Mouse (Mus musculus): ENCODE results near the gene Slitrk3. TPM values are rescaled to one million over a fixed set of nuclear protein-coding genes. Genes with fewer than 3 reads are reported as not detected.
A peak's percentile ranks its signal among the peaks of the same experiment; 100 is the strongest.
"Not testable (repeated sequence)": the region's sequence is repeated elsewhere in the genome, so short reads cannot be mapped to it uniquely, and the experiment has no call there.

Slitrk3 gene
- polyA plus RNA-seq (2014; fragmentation: Nextera tagmentation; extraction: Ambion mirVana), result 2.0 and 2.6 TPM in 2 replicates

DNA sequence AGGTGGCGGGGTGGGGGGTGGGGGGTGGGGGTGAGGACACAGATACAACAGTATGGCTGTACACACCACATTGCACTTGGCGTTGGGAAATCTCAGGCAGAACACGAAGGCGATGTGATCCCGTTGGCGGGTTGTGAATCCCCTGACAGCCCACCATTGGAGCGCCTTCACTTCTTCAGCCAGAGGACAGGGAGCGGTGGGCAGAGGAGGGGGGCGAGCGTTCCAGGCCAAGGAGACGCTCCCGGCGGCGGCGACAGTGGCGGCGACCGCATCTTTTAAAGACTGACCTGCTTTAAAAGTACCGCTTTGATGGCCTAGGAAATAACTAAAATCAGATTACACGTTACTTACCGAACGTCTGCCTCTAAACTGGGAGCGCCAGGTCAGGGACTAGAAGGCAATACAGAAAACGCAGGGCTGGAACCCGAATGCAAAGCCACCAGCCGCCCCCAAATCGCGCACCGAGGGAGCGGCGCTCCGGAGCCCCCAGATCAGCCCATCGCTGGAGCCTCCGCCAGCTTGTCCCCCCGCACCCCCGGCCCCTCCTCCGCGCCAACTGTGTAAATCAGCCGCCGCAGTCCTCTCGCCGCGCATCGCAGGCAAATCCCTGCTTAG lies at the start of gene Slitrk3:
Gene Slitrk3 (minus strand): TSS at position 607 of the 615 bp plus-strand sequence.
- peaks cover 3% of the 10 kb centered on the region; the same call in 1 of the 2 replicates for H3K27me3 ChIP-seq (ENCODE audit: control insufficient read depth, insufficient read depth, low read length)
- WGBS, result under 1% methylated on average over 42 of the region's 44 CpGs
- H3K9ac ChIP-seq (replicated peaks; ENCODE audit: low read depth, low read length), result peak within 1 kb of the TSS; percentile 46

DNA sequence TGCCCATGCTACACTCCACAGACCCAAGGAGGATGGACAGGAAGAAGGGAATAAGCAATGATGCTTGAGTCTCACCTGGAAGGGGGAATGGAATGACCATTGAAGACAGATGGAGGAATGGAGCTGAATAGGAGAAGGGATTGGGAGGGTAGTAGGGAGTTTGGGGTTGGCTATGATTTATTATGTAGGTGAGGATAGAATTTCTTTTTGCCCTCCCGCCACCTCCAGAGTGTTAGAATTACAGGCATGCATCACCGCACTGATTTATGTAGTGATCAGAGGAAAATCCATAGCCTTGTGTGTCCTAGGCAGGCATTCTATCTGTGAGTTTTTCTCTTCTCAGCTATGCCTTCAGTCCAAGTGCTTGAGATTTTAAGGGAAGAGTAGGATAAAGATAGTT lies 36.8 kb upstream of the Slitrk3 start:
- ATAC-seq (ENCODE audit: insufficient number of reproducible peaks, insufficient read depth, low FRiP score, low read depth); H3K27ac ChIP-seq (ENCODE audit: low read length); H3K4me2 ChIP-seq (replicated peaks; ENCODE audit: low read depth, low read length); H3K9me3 ChIP-seq (ENCODE audit: control insufficient read depth, low read depth, low read length); H3K4me1 ChIP-seq (ENCODE audit: control insufficient read depth, insufficient read depth, low read length); H3K4me3 ChIP-seq (ENCODE audit: low read depth, low read length); H3K27me3 ChIP-seq (ENCODE audit: control insufficient read depth, insufficient read depth, low read length); H3K9ac ChIP-seq (replicated peaks; ENCODE audit: low read depth, low read length); H3K36me3 ChIP-seq (ENCODE audit: control insufficient read depth, insufficient read depth, low read length): not testable (repeated sequence)
- WGBS, result 91% methylated on average over 2 of the region's 2 CpGs

More for the DNA sequence above, at the start of gene Slitrk3:
- peak within 1 kb of the TSS; percentile 45 for H3K4me3 ChIP-seq (ENCODE audit: low read depth, low read length)
- peak within 1 kb of the TSS; percentile 84 for H3K4me2 ChIP-seq (replicated peaks; ENCODE audit: low read depth, low read length)
- ATAC-seq (ENCODE audit: insufficient number of reproducible peaks, insufficient read depth, low FRiP score, low read depth), result peak; percentile 6; the same call in 1 of the 2 replicates
- no peak within 1 kb of the TSS for H3K27ac ChIP-seq (ENCODE audit: low read length)
- H3K9me3 ChIP-seq (ENCODE audit: control insufficient read depth, low read depth, low read length), result no peaks in the 10 kb centered on the region
- no peaks in the 10 kb centered on the region for H3K4me1 ChIP-seq (ENCODE audit: control insufficient read depth, insufficient read depth, low read length)
- H3K36me3 ChIP-seq (ENCODE audit: control insufficient read depth, insufficient read depth, low read length), result no peaks in the 10 kb centered on the region

DNA sequence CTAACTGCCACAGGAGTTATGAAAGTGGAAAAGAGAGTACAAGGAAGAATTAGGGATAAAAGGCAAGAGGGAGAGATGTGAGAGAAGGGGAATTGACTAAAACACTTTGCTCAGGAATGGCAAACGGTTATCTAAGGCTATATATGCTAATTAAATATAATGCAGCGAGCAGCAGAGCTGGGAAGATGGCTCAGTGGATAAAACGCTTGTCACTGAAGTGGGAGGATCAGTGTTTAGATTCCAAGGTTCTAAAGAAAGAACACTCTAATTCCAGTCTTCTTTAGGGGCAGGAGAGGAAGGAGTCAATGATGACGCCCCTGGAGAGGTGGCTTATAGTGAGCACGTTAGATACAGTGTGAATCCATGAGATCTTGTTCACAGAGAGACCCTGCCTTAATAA lies 27.0 kb upstream of the Slitrk3 start:
- Histone ChIP-seq H3K9ac (replicated peaks; ENCODE audit: low read depth, low read length) (no peak overlapping the region), H3K4me1 (ENCODE audit: control insufficient read depth, insufficient read depth, low read length) (no peaks in the 10 kb centered on the region), H3K36me3 (ENCODE audit: control insufficient read depth, insufficient read depth, low read length) (no peaks in the 10 kb centered on the region), H3K4me3 (ENCODE audit: low read depth, low read length) (no peak overlapping the region), H3K27me3 (ENCODE audit: control insufficient read depth, insufficient read depth, low read length) (no peaks in the 10 kb centered on the region), H3K27ac (ENCODE audit: low read length) (no peak overlapping the region), H3K9me3 (ENCODE audit: control insufficient read depth, low read depth, low read length) (no peaks in the 10 kb centered on the region), H3K4me2 (replicated peaks; ENCODE audit: low read depth, low read length) (no peak overlapping the region)
- no peak for ATAC-seq (ENCODE audit: insufficient number of reproducible peaks, insufficient read depth, low FRiP score, low read depth)
- WGBS, result 68% methylated on average over 5 of the region's 5 CpGs

DNA sequence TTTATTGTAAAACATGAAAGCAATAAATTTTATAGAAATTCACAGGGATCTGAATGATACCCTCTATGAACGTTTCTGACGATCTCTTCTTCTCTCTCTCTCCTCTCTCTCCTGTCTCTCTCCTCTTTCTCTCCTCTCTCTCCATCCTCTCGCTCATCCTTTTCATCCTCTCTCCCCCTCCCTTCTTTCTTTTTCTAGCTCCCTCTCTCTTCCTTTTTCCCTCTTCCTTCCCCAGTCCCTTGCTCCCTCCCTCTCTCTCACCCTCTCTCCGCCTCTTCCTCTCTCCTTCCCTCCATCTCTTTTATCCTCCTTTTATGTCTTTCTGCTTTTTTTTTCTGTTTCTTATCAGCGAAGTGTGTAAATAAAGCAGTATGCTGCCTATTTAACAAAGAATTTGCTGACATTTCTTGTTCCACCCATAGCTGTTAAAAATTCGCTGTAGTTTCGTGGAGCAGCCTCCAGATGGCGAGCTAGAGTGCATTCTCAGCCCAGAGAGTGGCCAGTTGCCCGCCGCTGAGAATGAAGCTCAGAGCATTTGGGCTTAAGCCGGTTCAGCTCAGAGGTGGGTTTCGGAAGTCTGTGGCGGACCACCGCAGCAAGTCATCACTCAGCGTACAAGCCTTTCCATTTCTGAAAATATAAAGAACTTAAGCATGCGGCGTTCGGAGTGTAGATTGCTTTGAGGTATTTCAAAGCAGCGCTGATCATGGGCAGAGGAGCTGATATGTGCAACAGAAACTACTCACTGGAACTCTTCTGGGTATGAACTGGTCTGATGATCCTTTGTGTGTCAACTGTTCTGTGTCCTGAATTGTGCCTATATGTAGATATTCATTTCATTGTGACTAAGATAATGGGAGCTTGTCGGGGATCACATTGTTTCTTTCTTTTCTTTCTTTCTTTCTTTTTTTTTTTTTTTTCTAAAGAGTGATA lies 8.5 kb upstream of the Slitrk3 start:
- H3K27me3 ChIP-seq (ENCODE audit: control insufficient read depth, insufficient read depth, low read length), result no peaks in the 10 kb centered on the region
- H3K4me2 ChIP-seq (replicated peaks; ENCODE audit: low read depth, low read length), result peak overlapping the region; percentile 41
- no peaks in the 10 kb centered on the region for H3K4me1 ChIP-seq (ENCODE audit: control insufficient read depth, insufficient read depth, low read length)
- H3K9me3 ChIP-seq (ENCODE audit: control insufficient read depth, low read depth, low read length), result no peaks in the 10 kb centered on the region
- no peaks in the 10 kb centered on the region for H3K36me3 ChIP-seq (ENCODE audit: control insufficient read depth, insufficient read depth, low read length)
- peak overlapping the region; percentile 28 for H3K4me3 ChIP-seq (ENCODE audit: low read depth, low read length)
- peak; percentile 42; the same call in 1 of the 2 replicates for ATAC-seq (ENCODE audit: insufficient number of reproducible peaks, insufficient read depth, low FRiP score, low read depth)
- no peak overlapping the region for H3K27ac ChIP-seq (ENCODE audit: low read length)
- H3K9ac ChIP-seq (replicated peaks; ENCODE audit: low read depth, low read length), result peak overlapping the region; percentile 46; the same call in 1 of the 2 replicates
- WGBS, result 13% methylated on average over 20 of the region's 20 CpGs

DNA sequence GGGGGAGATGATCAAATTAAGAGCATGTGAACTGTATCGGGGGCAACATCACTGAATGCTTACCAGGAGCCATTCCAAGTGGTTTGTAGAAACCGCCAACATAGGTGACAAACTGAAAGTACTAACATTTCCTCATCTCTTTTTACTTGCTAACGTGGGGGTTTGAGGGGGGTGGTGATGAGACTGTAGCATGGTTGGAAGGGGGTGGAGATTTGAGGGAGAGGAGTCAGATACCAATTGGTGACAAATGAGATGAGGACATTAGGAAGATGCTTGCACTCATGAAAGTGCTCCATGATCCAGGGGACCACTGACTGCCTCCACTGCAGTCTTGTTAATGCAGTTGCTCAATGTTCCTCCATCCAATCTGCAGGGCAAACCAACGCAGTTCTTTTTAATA lies 587 bp upstream of the Slitrk3 start:
- Histone ChIP-seq H3K4me3 (ENCODE audit: low read depth, low read length) (0 out of 2 replicates have a peak overlapping the region, but pooled peaks have one; percentile 45), H3K4me2 (replicated peaks; ENCODE audit: low read depth, low read length) (peak overlapping the region; percentile 84), H3K4me1 (ENCODE audit: control insufficient read depth, insufficient read depth, low read length) (no peaks in the 10 kb centered on the region), H3K9me3 (ENCODE audit: control insufficient read depth, low read depth, low read length) (no peaks in the 10 kb centered on the region), H3K9ac (replicated peaks; ENCODE audit: low read depth, low read length) (no peak overlapping the region), H3K36me3 (ENCODE audit: control insufficient read depth, insufficient read depth, low read length) (no peaks in the 10 kb centered on the region), H3K27me3 (ENCODE audit: control insufficient read depth, insufficient read depth, low read length) (peaks cover 3% of the 10 kb centered on the region; the same call in 1 of the 2 replicates), H3K27ac (ENCODE audit: low read length) (no peak overlapping the region)
- ATAC-seq (ENCODE audit: insufficient number of reproducible peaks, insufficient read depth, low FRiP score, low read depth), result no peak
- 16% methylated on average over 4 of the region's 4 CpGs for WGBS

DNA sequence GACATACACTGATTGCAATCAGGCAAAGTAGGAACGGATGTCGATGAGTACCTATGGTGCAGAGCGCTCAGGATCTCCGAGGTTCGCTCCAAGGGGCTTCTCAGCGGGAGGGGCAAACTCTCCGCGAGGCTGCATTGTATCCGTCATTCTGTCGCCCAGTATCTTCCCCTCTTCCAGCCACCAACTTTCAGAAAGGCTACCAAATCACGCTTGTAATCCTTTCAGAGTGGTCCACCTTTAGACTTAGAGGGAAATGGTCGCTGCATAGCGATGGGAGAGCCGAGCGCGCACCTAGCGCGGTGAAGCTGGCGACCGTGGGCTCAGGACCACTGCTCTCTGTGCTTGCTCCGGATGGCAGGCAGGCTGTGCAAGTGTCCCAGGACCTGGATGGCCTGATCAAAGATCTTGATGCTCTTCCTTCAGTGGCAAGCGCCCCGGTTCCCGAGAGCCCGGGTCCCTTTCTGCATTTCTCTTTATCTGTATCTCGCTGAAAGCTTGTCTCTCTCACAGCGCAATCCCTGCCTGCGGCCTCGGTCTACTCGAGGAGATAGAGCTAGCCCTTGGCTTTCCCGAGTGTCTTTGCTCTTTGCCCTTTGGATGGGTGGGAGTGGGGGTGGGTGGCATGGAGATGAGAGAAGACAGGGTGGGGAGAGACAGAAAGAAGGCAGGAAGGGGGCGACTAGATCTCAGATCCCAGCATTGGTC lies 959 bp downstream of the Slitrk3 start:
- Histone ChIP-seq H3K27me3 (ENCODE audit: control insufficient read depth, insufficient read depth, low read length) (peaks cover 3% of the 10 kb centered on the region; the same call in 1 of the 2 replicates), H3K4me2 (replicated peaks; ENCODE audit: low read depth, low read length) (peak overlapping the region; percentile 84), H3K36me3 (ENCODE audit: control insufficient read depth, insufficient read depth, low read length) (no peaks in the 10 kb centered on the region), H3K9me3 (ENCODE audit: control insufficient read depth, low read depth, low read length) (no peaks in the 10 kb centered on the region), H3K4me3 (ENCODE audit: low read depth, low read length) (peak overlapping the region; percentile 45), H3K27ac (ENCODE audit: low read length) (no peak overlapping the region), H3K9ac (replicated peaks; ENCODE audit: low read depth, low read length) (no peak overlapping the region), H3K4me1 (ENCODE audit: control insufficient read depth, insufficient read depth, low read length) (no peaks in the 10 kb centered on the region)
- ATAC-seq (ENCODE audit: insufficient number of reproducible peaks, insufficient read depth, low FRiP score, low read depth), result peak; percentile 37; the same call in 1 of the 2 replicates
- WGBS, result under 1% methylated on average over 32 of the region's 32 CpGs

DNA sequence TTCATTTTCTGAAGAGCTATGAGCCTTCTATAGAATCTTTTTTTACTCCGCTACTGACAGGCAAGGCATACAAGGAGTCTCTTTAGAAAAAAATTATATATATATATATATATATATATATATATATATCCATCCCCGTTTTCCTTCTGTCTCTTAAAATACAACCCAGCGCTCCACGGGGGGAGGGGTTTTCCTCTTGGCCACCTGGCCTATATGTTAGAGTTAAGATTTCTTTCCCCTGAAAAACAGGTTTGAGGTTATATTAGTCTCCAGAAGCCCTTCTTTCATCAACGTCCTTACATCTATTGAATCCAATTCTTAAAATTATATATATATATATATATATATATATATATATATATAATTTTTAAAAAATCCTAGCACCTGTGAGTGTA lies 1.6 kb downstream of the Slitrk3 start:
- WGBS, result 33% methylated on average over 5 of the region's 5 CpGs
- Histone ChIP-seq H3K4me1 (ENCODE audit: control insufficient read depth, insufficient read depth, low read length) (no peaks in the 10 kb centered on the region), H3K27me3 (ENCODE audit: control insufficient read depth, insufficient read depth, low read length) (peaks cover 3% of the 10 kb centered on the region; the same call in 1 of the 2 replicates), H3K4me2 (replicated peaks; ENCODE audit: low read depth, low read length) (no peak overlapping the region), H3K36me3 (ENCODE audit: control insufficient read depth, insufficient read depth, low read length) (no peaks in the 10 kb centered on the region), H3K27ac (ENCODE audit: low read length) (no peak overlapping the region), H3K9ac (replicated peaks; ENCODE audit: low read depth, low read length) (no peak overlapping the region), H3K4me3 (ENCODE audit: low read depth, low read length) (no peak overlapping the region), H3K9me3 (ENCODE audit: control insufficient read depth, low read depth, low read length) (no peaks in the 10 kb centered on the region)
- no peak for ATAC-seq (ENCODE audit: insufficient number of reproducible peaks, insufficient read depth, low FRiP score, low read depth)
